Mouse (Mus musculus) spleen, postnatal 4 days (tissue): ENCODE measurements around the gene Kcnk18.
A peak's percentile ranks its signal among the peaks of the same experiment; 100 is the strongest.

Experiments used
- DNase-seq, 2 experiments: peaks; one replicate each; pipeline ENCODE4 v3.0.0; 2022; ENCODE audit warnings: low spot score in 2 of 2

Kcnk18 gene

GRCm38 (mm10) chr19:59221131-59221530 is 2.1 kb downstream of the Kcnk18 start:
- DNase-seq, result no peak

DNA sequence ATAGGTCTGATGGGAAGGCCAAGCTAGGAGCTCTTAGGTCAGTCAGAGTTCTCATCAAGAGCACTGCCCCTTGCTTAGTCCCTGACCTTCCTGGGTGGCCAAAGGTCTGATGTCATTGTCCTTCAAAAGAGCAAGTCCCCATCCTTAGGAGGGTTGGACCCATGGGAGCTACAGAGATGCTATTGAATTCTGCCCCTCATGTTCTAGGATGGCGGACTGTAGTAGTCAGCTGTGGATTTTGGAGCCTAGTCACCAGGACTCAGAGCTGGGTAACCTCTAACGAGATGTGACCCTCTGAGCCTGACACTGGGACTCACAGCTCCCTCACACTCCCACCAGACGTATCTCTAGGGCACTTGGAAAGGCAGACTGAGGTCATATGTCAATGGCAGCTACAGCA is 9.4 kb downstream of the Kcnk18 start:
- no peak for DNase-seq

DNA sequence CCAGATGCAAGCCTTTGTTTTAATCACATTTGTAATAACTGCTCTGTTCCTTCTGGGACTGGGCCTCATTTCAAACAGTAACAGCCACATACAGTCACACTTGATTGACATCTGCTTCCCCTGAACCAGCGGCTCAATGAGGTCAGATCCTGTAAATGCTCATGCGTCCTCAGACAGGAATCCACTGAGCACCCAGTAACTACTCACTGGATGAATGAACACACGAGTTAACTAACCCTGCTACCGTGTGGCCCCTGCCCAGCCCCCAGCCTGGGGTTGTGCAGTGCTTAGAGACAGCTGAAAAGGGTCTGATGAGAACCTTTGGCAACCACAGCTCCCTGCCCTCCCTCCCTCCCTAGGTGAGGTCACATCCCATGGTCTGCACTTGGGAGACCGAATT is 13.8 kb downstream of the Kcnk18 start:
- DNase-seq, result no peak

DNA sequence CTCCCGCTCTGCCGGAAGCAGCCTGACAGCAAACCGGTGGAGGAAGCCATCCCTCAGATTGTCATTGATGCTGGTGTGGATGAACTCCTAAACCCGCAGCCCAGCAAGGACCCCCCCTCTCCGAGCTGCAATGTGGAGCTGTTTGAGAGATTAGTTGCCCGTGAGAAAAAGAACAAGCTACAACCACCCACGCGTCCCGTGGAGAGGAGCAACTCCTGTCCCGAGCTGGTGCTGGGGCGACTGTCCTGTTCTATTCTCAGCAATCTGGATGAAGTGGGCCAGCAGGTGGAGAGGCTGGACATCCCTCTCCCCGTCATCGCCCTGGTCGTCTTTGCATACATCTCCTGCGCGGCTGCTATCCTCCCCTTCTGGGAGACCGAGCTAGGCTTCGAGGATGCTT is 16.0 kb downstream of the Kcnk18 start:
- DNase-seq, result no peak

- no peak for DNase-seq
Observed at GRCm38 (mm10) chr19:59236046-59236445, 17.0 kb downstream of the Kcnk18 start.

DNA sequence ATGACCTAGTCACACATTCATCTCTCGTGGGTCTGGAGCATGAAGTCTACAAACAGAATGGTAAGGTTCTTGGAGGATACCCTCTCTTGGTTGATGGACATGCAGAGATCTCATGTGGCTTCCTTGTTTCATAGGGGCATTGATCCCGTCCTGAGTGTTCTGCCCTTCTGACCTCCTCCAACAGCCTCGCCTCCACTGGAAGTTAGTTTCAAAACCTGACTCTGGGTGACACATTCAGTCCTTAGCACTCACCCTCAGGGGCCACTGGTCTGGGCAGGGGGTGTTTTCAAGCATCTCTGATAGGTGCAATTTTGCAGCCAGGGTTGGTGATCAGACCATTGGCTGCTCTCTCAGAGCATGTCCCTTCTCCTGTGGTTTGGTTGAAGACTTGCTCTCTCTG is 19.6 kb downstream of the Kcnk18 start:
- DNase-seq, result no peak

DNA sequence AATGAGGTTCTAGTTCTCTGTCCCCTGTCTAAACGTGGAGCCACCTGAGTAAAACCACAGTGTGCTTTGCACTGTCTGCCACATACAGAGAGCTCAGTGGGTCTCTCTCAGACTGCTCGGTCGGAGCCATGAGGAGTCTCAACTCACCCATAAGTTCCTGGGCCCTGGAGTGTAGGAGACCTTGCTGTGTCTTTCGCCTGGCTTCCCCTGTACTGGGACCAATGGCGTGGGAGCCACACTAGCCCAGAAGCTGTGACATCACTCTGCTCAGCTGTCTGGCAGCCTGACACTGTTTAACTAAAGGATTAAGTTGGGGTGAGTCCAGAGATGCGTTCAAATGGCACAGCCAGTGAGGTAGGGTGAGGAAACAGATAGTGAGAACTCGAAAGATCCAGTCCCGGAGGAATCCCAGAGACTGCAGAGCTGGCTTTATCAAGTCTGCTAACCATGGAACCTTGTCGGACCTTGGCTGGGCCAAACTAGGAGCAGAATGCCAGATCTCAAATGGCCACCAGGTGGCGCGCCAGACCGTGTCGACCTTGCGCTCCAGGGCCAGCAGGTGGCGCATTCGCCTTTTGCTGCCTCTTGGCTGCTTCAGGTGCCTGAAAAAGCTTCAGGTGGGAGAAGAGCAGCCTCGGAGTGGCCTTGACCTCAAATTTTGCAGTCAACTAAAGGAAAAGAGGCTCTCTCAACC is 20.3 kb downstream of the Kcnk18 start:
- DNase-seq, result peak; percentile 80 to 96

GRCm38 (mm10) chr19:59241987-59242386 is 23.0 kb downstream of the Kcnk18 start:
- no peak for DNase-seq

DNA sequence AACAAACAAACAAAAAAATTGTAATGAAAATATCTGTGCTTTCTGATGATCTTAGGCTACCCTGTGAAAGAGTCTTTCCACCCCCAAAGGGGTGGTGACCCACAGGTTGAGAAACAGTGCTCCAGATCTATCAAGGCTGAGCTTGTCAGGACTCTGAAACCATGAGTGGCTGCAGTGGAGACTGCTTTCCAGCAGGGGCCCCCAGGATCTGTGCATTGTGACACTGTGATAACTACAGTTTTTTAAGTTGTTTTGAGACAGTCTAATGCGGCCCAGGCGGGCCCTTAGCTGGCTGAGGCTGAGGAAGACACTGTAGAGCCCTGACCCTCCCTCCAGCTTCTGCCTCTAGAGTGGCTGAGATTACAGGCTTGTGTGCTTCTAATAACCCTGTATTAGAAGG is 24.0 kb downstream of the Kcnk18 start:
- DNase-seq, result no peak

GRCm38 (mm10) chr19:59248144-59248543 is 29.1 kb downstream of the Kcnk18 start:
- DNase-seq, result no peak

GRCm38 (mm10) chr19:59248553-59249286 is 29.7 kb downstream of the Kcnk18 start:
- DNase-seq, result no peak

DNA sequence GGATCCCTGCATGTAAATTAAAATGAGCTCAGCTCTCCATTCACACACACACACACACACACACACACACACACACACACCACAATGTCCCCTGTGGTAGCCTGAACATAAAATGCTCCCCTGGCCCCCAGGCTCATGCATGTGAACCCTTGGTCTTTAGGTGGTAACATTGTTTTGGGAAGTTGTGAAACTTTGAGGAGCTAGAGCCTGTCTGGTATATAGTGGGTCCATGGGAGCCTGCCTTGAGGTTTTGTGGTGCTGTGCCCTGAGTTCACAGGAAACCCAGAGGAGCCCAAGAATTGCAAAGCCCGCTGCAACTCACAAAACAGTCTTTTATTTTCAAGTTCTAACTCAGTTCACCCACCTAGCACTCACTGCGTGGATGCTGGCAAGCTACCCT is 33.6 kb downstream of the Kcnk18 start:
- no peak for DNase-seq

- no peak for DNase-seq
Observed at GRCm38 (mm10) chr19:59259633-59260032, 40.6 kb downstream of the Kcnk18 start.

GRCm38 (mm10) chr19:59260718-59261442 is 41.9 kb downstream of the Kcnk18 start, which contains the start of gene Slc18a2:
Gene Slc18a2 (plus strand): TSS chr19:59260896.
- peak in 1 of 2 experiments; percentile 66 for DNase-seq

DNA sequence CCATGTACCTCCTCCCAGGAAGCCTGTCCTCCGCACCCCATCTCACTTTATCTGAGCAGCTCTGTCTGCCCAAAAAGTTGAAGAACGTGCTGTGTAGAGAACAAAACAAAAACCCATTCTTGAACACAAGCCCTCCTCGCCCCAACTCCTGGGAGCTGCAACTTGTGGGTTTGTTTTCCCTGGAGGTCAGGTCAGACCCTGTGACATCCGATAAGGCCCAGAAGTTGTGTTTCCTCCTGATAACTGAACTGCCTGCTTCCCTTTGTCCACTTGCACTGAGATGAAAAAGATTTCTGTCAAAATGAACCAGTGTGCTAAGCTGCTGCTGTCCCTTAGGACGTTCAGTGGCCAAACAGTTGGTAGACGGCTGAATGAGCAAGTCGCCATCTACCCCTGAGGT is 42.6 kb downstream of the Kcnk18 start:
- no peak for DNase-seq

- no peak for DNase-seq
Observed at GRCm38 (mm10) chr19:59263171-59263570, 44.2 kb downstream of the Kcnk18 start.

DNA sequence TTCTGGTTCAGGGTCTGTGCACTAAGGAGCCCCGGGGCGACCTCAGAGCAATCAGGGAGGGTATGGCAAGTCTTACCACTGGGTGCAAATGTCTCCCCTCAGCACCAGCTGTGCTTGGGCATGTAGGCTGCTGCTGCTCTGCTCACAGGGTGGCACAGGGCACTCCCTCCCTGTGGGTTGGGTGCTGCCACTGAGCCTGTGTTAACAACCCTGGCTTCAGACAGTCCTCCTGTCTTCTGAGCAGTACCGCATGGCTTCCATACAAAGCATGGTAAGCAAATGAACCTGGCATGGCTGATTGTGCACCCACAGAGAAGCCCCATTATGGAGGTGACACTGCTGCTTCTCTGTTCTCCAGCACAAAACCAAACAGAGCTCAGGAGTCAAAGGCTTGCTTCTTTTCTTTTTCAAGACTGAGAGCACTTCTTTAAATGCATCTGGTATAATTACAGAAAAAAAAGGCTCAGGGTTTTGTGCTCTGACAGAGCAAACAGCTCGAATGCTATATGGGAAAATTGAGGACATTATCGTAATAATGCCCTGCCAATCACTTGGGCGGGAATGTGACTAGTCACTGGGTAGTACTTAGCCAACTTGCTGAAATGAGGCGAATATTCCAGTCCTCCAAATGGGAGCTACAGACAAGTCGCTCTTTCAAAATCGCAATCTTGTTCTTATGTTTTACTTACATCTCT is 46.0 kb downstream of the Kcnk18 start:
- no peak for DNase-seq

- DNase-seq, result no peak
Observed at GRCm38 (mm10) chr19:59265907-59266306, 46.9 kb downstream of the Kcnk18 start.

DNA sequence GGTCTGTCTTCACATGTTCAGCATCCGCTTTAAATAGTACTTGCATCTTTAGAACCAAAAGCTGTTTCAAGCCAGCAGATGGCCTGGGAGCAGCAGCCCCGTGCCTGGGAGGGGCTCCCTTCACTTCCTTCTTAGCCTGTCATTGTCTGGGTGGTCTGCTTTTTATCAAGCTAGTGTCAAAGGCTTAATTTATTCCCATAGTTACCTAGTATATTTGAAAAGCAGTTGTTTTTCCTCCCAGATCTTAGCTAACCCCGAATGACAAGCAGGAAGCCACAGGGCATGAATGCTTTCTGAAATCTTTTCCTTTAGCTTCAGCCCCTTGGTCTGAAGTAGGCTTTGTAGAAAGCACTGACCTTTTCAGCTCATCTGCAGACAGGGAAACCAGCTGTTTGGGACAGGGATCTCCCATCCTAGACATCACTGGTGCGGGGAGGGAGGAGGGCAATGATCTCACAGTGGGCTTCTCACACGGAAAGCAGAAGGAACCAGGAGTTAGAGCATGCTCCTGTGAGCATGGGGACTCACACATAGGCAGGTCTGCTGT is 48.5 kb downstream of the Kcnk18 start:
- no peak for DNase-seq

- no peak for DNase-seq
Observed at GRCm38 (mm10) chr19:59273190-59273589, 54.2 kb downstream of the Kcnk18 start.

- no peak for DNase-seq
Observed at GRCm38 (mm10) chr19:59276354-59276753, 57.3 kb downstream of the Kcnk18 start.

- DNase-seq, result no peak
Observed at GRCm38 (mm10) chr19:59280841-59281240, 61.8 kb downstream of the Kcnk18 start.
